Mouse (Mus musculus) frontal cortex, postnatal 25 days (tissue): Measurements from ENCODE around the gene Nap1l1.
"Not testable (repeated sequence)": the region's sequence is repeated elsewhere in the genome, so short reads cannot be mapped to it uniquely, and the experiment has no call there.

Source experiments
- DNase-seq, 2 experiments: peaks; one replicate each; pipeline ENCODE4 v3.0.0; 2022; ENCODE audit warnings: low spot score in 2 of 2

Gene Nap1l1

GRCm38 (mm10) chr10:111472686-111473510, at the start of gene Nap1l1:
Nap1l1 (plus strand) TSS chr10:111473223.
- DNase-seq, result peak; percentile 89 to 94

DNA sequence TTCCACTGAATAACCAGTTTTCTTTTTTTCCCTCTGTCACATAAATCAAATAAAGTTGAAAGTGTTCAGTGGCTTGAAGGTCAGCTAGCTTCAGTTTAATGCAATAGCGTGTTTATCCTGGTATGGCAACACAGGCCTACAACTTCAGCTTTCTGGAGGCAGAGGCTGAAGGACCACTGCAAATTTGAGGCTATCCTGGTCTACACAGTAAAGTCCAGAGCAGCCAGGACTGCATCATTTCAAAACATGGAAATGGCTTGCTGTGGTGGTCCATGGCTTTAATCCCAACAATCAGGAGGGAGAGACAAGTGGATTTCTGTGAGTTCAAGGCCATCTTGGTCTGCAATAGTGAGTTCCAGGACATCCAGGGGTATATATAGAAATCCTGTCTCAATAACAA, 46.5 kb upstream of the Nap1l1 start:
- DNase-seq, result no peak

DNA sequence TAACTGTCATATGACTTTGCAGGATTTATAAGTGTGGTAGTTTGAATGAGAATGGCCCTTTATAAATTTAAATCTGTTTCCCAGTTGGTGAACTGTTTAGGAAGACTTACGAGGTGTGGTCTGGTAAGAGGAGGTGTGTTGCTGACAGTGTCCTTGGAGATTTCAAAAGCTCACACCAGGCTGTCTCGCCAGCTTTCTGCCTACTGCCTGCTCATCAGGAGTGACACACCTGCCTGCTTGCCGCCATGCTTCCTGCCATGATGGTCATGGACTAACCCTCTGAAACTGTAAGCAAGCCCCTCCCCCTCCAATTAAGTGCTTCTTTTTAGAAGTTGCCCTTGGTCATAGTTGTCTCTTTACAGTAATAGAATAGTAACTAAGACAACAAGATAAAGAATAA, 39.5 kb upstream of the Nap1l1 start:
- DNase-seq, result no peak

GRCm38 (mm10) chr10:111441034-111441440, 32.0 kb upstream of the Nap1l1 start:
- no peak for DNase-seq

DNA sequence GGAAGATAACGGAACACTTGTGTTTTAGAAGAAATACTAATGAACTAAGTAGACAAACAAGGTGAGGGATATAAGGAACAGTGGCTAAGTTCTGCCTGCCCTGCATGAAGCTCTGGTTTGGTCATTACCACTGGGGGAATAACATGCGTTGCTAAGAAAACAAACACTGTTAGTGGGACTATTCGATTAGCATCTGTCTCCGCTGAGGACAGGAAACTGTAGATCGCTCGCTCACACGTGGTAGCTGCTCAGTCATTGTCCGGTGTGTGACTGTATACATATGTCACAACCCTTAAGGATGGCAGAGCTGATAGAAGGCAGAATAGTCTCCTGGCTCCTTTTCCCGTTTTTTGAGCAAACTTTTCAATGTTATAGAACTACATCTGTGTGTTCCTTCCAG, 28.8 kb upstream of the Nap1l1 start:
- no peak for DNase-seq

GRCm38 (mm10) chr10:111445939-111446671, 26.9 kb upstream of the Nap1l1 start:
- no peak for DNase-seq

- DNase-seq, result not testable (repeated sequence)
Measured at GRCm38 (mm10) chr10:111446672-111447008, 26.4 kb upstream of the Nap1l1 start.

GRCm38 (mm10) chr10:111449662-111450061, 23.4 kb upstream of the Nap1l1 start:
- not testable (repeated sequence) for DNase-seq

DNA sequence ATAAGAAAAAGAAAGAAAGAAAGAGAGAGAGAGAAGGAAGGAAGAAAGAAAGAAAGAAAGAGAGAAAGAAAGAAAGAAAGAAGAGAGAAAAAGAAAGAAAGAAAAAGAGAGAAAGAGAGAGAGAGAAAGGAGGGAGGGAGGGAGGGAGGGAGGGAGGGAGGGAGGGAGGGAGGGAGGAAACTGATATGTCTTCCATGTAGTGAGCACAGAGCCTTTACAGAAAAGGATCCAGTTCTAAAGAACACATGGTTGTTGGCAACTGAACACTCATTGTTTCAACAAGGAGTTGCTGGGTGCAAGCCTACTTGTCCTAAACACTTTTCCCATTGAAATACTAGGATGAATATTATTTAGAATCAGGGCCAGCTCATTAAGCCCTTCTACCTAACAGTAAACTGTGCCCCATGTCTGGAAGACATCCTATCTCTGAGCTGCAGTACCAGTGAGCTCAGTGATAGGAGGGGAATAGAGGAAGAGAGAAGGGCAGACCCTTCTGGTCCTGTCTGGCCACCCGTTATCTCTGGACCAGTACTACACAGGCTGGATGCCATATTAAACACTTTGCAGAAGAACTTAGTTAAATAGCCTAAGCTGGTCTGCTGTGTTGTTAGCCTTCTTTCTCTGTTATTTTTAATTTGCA, 21.2 kb upstream of the Nap1l1 start:
- DNase-seq, result no peak

DNA sequence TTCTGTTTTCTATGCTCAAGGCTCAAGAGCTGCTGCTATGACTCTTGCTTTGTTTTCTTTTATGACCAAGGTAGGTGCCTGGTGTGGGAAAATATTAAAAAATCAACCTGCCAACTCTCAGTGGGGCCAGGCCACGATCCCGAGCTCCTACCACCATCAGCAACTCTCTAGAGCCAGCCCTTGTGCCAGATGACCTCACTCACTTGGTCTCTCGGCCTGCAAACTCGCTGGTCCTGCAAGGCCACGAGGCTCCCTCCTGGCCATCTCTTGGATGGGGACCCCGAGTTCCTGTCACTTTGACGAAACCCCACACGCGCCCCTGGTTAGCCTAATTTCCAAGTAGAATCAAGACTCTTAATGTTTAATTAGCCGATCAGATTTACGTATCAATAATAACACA, 20.6 kb upstream of the Nap1l1 start:
- no peak for DNase-seq

DNA sequence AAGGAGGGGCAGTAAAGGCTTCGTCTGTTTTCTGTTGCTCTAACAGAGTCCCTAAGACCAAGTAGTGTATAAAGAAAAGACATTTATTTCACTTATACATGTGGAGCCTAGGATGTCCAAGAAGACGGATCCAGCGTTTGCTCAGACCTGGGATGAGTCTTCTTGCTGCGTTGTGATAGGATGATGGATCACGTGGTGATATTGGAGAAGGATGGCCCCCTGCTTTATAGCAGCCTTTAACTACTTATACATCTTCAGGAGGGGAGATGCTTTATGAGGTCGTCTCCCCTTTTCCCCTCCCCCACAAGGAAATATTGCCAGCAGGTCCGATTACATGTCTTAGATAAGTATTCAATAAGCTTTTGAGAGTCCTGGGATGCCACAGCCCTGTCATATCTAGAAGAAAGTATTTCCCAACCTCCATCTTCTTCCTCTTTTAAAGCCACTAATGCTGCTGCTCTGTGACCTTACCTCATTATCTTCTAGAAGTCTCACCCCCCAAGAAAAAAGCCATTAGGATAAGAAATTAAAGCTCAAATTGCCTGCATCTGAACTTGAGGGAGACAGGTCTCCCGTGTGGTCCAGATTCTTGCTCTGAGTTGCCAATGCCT, 18.2 kb upstream of the Nap1l1 start:
- no peak for DNase-seq

GRCm38 (mm10) chr10:111458088-111458487, 14.9 kb upstream of the Nap1l1 start:
- DNase-seq, result no peak

- no peak for DNase-seq
Measured at GRCm38 (mm10) chr10:111459040-111459439, 14.0 kb upstream of the Nap1l1 start.

- DNase-seq, result no peak
Measured at GRCm38 (mm10) chr10:111459874-111460273, 13.1 kb upstream of the Nap1l1 start.

GRCm38 (mm10) chr10:111460381-111460780, 12.6 kb upstream of the Nap1l1 start:
- no peak for DNase-seq

DNA sequence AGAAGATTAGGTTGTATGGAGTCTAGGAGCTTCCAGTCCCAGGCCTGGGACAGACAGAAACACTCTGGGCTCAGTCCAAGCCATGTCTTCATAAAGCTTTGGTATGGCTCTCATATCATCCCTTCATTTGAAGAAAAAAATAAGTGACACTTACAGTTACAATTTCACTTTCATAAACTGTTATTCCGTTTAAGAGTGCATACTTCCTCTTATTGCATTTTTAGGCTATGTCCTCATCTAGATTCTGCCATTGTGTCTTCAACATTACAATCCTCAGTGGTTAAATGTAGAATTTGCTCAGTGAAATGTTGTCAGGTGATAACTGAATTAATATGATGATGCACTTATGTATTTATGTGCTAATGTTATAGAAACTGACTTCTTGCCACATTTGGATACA, 8.2 kb upstream of the Nap1l1 start:
- DNase-seq, result no peak

DNA sequence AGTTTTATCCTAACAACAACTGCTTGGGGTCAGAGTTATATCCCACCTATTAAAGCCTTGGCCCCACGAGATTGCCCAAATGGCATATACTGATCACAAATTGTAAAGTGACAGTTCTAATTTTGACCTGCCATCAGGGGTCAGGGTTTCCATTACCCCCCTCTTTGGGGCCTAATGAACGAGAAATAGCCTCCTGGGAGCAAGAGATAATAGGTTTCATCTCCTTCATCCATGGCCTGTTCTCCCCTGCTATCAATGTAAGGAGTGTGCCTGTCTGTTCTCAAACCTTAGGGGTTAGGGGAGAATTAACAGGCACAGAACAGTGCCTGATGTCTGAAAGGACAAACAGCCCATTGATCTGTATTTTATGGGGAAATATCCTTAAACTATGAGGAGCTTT, 7.6 kb upstream of the Nap1l1 start:
- DNase-seq, result no peak

GRCm38 (mm10) chr10:111471166-111471565, 1.9 kb upstream of the Nap1l1 start:
- no peak for DNase-seq

- peak in 1 of 2 experiments; percentile 18 for DNase-seq
Measured at GRCm38 (mm10) chr10:111473511-111474371, 718 bp downstream of the Nap1l1 start.

GRCm38 (mm10) chr10:111476301-111476700, 3.3 kb downstream of the Nap1l1 start:
- no peak for DNase-seq

DNA sequence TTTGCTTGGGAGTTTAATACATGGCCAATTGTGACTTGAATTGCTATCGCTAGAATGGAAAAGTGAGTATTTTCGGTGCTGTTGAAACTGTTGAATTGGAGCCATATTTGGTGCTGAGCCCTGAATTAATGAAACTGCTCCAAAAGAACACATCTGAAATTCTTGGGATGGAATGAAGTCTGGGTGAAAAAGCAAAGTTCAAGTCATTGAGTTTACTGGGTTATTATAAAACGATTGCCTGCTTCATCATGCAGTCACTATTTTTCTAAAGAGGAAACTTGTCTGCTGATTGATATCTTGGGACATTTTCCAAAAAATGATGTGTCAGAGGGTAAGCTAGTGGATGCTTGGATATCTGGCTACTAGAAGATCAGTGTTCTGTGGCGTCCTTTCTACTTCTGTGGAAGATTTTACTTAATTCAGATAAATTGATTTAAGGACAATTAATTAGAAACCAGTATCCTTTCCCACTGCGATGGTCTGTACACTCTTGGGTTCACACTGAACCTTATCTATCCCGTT, 4.0 kb downstream of the Nap1l1 start:
- no peak for DNase-seq
